Mouse (Mus musculus): ENCODE data around the gene Slc33a1. TPM values are rescaled to one million over a fixed set of nuclear protein-coding genes. Genes with fewer than 3 reads are reported as not detected.

The Slc33a1 gene
- polyA plus RNA-seq, 1 experiment from 2014 or later, result 16.5 TPM

DNA sequence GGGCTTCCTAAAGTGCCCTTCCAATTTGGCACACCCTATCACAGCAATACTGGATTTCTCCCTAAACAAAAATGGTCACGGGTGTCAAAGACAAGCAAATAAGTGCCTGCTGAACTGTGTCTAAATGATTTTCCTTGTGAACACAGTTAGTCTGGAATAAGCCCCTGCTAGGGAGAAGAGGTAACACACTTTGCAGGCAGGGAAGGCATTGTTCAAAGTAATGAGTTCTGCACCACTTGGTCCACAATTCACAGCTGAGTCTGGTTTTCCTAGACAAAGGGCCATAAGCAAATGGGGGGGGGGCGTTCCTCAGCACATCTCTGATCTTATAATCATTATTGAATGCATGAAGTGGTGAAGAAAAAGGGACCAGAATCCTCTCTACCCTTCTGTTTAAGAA is 68.8 kb downstream of the Slc33a1 start:
- Histone ChIP-seq H3K4me2 (no peak overlapping the region), H3K9ac (no peak overlapping the region), H3K36me3 (no peaks in the 10 kb centered on the region), H3K27ac (no peak overlapping the region), H3K4me3 (no peak overlapping the region), H3K9me3 (no peaks in the 10 kb centered on the region), H3K4me1 (peaks cover 9% of the 10 kb centered on the region), H3K27me3 (peaks cover 16% of the 10 kb centered on the region; the same call in 1 of the 2 replicates)
- no peak for ATAC-seq (ENCODE audit: insufficient number of reproducible peaks, low FRiP score, low TSS enrichment, low read depth)
- WGBS, result 47% methylated on average over 2 of the region's 2 CpGs

DNA sequence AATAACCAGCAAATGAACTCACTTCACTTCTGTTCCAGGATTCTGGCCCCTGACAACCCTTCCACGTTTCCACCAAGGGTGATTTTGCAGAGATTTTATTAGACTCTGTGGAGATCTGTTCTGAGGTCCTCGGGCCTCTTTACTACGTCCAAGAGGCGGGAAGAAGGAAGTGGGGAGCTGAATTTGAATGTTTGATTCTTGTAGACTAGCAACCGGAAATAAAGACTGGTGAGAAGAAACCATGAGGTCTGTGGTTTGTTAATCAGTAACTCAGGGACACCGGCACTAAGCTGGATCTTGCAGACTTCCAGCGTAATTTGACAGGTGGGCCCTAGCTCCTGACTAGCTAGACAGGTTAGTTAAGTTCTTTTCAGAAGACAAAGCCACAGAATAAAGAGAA is 70.9 kb downstream of the Slc33a1 start:
- ATAC-seq (ENCODE audit: insufficient number of reproducible peaks, low FRiP score, low TSS enrichment, low read depth), result no peak
- Histone ChIP-seq H3K36me3 (no peaks in the 10 kb centered on the region), H3K4me1 (no peaks in the 10 kb centered on the region), H3K9me3 (no peaks in the 10 kb centered on the region), H3K4me3 (no peak overlapping the region), H3K27ac (no peak overlapping the region), H3K4me2 (no peak overlapping the region), H3K9ac (no peak overlapping the region), H3K27me3 (0 out of 2 replicates have a peak, but pooled peaks cover under 1% of the 10 kb centered on the region)
- WGBS, result 34% methylated on average over 7 of the region's 7 CpGs

DNA sequence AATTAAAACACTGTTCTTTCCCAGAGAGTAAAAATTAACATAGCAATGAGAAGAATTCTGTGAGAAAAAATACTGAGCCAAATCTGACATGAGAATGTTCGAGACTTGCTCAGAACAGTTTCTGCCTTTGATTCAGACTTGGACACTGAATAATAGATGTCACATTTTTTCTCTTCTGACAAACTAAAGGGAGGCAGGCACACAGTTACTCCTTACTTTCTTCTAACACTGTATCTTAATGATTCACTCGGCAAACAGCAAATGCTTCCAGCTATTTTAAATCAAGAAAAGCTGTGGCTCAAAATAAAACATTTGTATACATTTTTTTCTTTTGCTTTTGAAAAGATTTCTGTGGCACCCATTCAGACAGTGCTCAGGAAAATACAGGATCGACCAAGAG is 72.4 kb downstream of the Slc33a1 start:
- Histone ChIP-seq H3K27me3 (no peaks in the 10 kb centered on the region), H3K27ac (no peak overlapping the region), H3K36me3 (no peaks in the 10 kb centered on the region), H3K9ac (no peak overlapping the region), H3K4me1 (no peaks in the 10 kb centered on the region), H3K4me2 (no peak overlapping the region), H3K9me3 (no peaks in the 10 kb centered on the region), H3K4me3 (no peak overlapping the region)
- 48% methylated on average over 3 of the region's 3 CpGs for WGBS
- ATAC-seq (ENCODE audit: insufficient number of reproducible peaks, low FRiP score, low TSS enrichment, low read depth), result no peak

Other genes starting within 250 kb of the Slc33a1 start
- 1.1 and 1.2 TPM in 2 replicates for gene Plch1, start 65.3 kb downstream of the Slc33a1 start, polyA plus RNA-seq (2015; fragmentation: Nextera tagmentation; extraction: Ambion mirVana)
- gene E130311K13Rik, start 35.3 kb downstream of the Slc33a1 start, polyA plus RNA-seq (2015; fragmentation: Nextera tagmentation; extraction: Ambion mirVana), result 7.9 and 8.4 TPM in 2 replicates
- gene Gmps, start 11.3 kb upstream of the Slc33a1 start, polyA plus RNA-seq (2015; fragmentation: Nextera tagmentation; extraction: Ambion mirVana), result 37.5 and 39.1 TPM in 2 replicates
- gene Vmn2r1, start 116.8 kb upstream of the Slc33a1 start, polyA plus RNA-seq (2015; fragmentation: Nextera tagmentation; extraction: Ambion mirVana), result 0.04 TPM in 1 of 2 replicates, not detected in the other
- gene Vmn2r2, start 177.2 kb upstream of the Slc33a1 start, polyA plus RNA-seq (2015; fragmentation: Nextera tagmentation; extraction: Ambion mirVana), result not detected in 2 replicates

Data from limb, embryonic 15.5 days (tissue).